Mouse (Mus musculus) cortical plate, adult 2 months (tissue): Measurements from ENCODE around the gene Sf3b3.

Source experiments
- CTCF ChIP-seq: fragments of 200-500 bp; IDR thresholded peaks from 2 replicates; pipeline ENCODE4 v1.5.1; 2011; ENCODE audit warnings: mild to moderate bottlenecking, control low read depth, low read length; ENCODE audit not compliant: insufficient read depth; ENCODE audit errors: extremely low read depth
- POLR2A ChIP-seq: fragments of 200-500 bp; IDR thresholded peaks from 2 replicates; pipeline ENCODE4 v1.6.1; 2011; ENCODE audit warnings: mild to moderate bottlenecking, low read length, control low read depth; ENCODE audit not compliant: insufficient read depth; ENCODE audit errors: extremely low read depth

DNA sequence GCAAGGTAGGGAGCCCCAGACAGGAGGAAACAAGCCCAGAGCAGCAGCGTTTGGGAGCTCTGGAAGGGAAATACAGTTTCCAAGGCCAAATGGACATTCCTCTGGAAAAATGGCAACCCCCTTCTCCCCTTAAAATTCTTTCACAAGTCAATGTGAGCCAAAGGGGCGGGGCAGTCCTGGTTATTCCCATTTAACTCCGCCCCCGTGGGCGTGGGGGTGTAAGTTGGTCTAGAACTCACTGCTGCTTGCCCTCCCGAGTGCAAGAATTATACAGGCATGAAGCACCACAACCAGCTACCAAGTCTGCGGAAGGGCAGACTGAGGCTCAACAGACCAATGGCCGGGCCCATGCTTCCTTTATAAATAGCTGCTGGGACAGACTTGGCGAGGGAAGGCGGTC, 48.3 kb upstream of the Sf3b3 start:
- TF ChIP-seq CTCF (no peak), POLR2A (no peak)
